Mouse (Mus musculus): Measurements from ENCODE around the gene Asic1.

Gene Asic1

GRCm38 (mm10) chr15:99670154-99670821 is at the start of gene Asic1:
Asic1 (plus strand) TSS chr15:99670368.
- DNase-seq = peak; percentile 53 to 67

- DNase-seq = no peak
These were observed 48.1 kb upstream of the Asic1 start for GRCm38 (mm10) chr15:99622063-99622462.

- no peak for DNase-seq
These were observed 38.5 kb upstream of the Asic1 start for GRCm38 (mm10) chr15:99631618-99632017.

- no peak for DNase-seq
These were observed 35.5 kb upstream of the Asic1 start for GRCm38 (mm10) chr15:99634702-99635101.

- no peak for DNase-seq
These were observed 32.6 kb upstream of the Asic1 start for GRCm38 (mm10) chr15:99637405-99638123.

GRCm38 (mm10) chr15:99638124-99638485 is 32.1 kb upstream of the Asic1 start:
- DNase-seq = no peak

GRCm38 (mm10) chr15:99642622-99643021 is 27.5 kb upstream of the Asic1 start:
- DNase-seq = no peak

GRCm38 (mm10) chr15:99643832-99644231 is 26.3 kb upstream of the Asic1 start:
- DNase-seq = no peak

- no peak for DNase-seq
These were observed 25.4 kb upstream of the Asic1 start for GRCm38 (mm10) chr15:99644776-99645175.

- no peak for DNase-seq
These were observed 21.8 kb upstream of the Asic1 start for GRCm38 (mm10) chr15:99648326-99648725.

- DNase-seq = no peak
These were observed 21.0 kb upstream of the Asic1 start for GRCm38 (mm10) chr15:99649067-99649761.

GRCm38 (mm10) chr15:99650304-99650703 is 19.9 kb upstream of the Asic1 start:
- DNase-seq = no peak

GRCm38 (mm10) chr15:99651163-99651872 is 18.9 kb upstream of the Asic1 start, which contains the start of gene Racgap1:
Racgap1 (minus strand) TSS chr15:99651656.
- DNase-seq = peak; percentile 97

- DNase-seq = no peak
These were observed 17.9 kb upstream of the Asic1 start for GRCm38 (mm10) chr15:99651984-99652872.

- DNase-seq = no peak
These were observed 16.9 kb upstream of the Asic1 start for GRCm38 (mm10) chr15:99653291-99653690.

- no peak for DNase-seq
These were observed 16.3 kb upstream of the Asic1 start for GRCm38 (mm10) chr15:99653876-99654275.

GRCm38 (mm10) chr15:99655956-99656355 is 14.2 kb upstream of the Asic1 start:
- DNase-seq = no peak

- no peak for DNase-seq
These were observed 11.7 kb upstream of the Asic1 start for GRCm38 (mm10) chr15:99658437-99658836.

GRCm38 (mm10) chr15:99661121-99661830 is 8.9 kb upstream of the Asic1 start:
- no peak for DNase-seq

- no peak for DNase-seq
These were observed 7.8 kb upstream of the Asic1 start for GRCm38 (mm10) chr15:99662371-99662770.

GRCm38 (mm10) chr15:99663964-99664599 is 6.1 kb upstream of the Asic1 start:
- DNase-seq = no peak
